Mouse (Mus musculus): ENCODE results near the gene Camkmt. TPM values are rescaled to one million over a fixed set of nuclear protein-coding genes. Genes with fewer than 3 reads are reported as not detected.

Camkmt gene
- polyA plus RNA-seq, 2 experiments = 4.2 to 11.0 TPM

DNA sequence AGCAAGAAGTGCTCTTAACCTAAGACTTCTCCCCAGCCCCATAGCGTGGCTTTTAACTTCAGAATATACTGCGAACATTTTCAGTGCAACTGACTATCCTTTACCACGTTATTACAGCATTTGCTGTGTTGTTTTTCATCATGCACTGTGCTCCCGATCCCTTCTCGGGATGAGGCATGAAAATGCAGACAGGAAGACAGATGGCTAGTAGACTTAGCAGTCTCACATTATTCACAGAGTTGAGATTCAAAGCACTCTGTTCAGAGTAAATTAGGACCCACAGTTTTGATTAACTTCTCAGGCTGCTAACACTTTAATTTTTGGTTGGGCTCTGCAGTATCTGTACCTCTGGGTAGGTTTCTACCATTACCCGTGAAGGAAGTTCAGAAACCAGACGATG is 189.4 kb downstream of the Camkmt start:
- Histone ChIP-seq H3K9me3 (ENCODE audit: control insufficient read depth, low read length) (no peaks in the 10 kb centered on the region), H3K4me3 (replicated peaks; ENCODE audit: low read length) (no peak overlapping the region), H3K4me1 (ENCODE audit: control insufficient read depth, insufficient read depth, low read length) (no peaks in the 10 kb centered on the region), H3K36me3 (ENCODE audit: control insufficient read depth, insufficient read depth, low read length) (no peaks in the 10 kb centered on the region), H3K27me3 (ENCODE audit: control insufficient read depth, insufficient read depth, low read length) (no peaks in the 10 kb centered on the region), H3K27ac (replicated peaks; ENCODE audit: low read depth, low read length) (no peak overlapping the region), H3K4me2 (replicated peaks; ENCODE audit: low read depth, low read length, severe bottlenecking) (no peak overlapping the region), H3K9ac (ENCODE audit: low read depth, low read length, severe bottlenecking) (no peak overlapping the region)
- ATAC-seq (ENCODE audit: low FRiP score, low read depth) = no peak
- 79% methylated on average over 7 of the region's 7 CpGs for WGBS
- no peak for DNase-seq (ENCODE audit: low spot score)
- no peak for TF ChIP-seq POLR2A (IDR thresholded peaks at IDR 0.05; ENCODE audit: borderline replicate concordance, extremely low read depth, insufficient read depth, insufficient read length)

DNA sequence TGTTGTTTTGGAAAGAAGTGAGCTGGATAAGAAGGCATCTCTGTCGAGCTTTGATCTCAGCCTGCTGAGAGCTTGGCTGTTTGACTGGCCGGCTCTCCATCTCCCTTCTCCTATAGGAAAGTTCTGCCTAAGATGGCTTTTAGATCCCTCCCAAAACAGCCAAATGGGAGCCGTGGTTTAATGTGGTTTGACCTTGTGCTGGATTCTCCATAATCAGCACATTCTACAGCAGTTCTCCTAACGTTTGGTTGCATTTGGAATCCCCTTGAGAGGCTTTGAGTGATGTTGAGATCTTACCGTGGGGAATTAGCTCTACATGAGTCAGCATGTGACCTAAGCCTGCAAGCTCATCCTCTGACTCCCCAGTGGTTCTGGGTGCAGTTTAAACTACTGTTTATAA is 192.1 kb downstream of the Camkmt start:
- Histone ChIP-seq H3K4me2 (replicated peaks; ENCODE audit: low read depth, low read length, severe bottlenecking) (no peak overlapping the region), H3K4me3 (replicated peaks; ENCODE audit: low read length) (no peak overlapping the region), H3K27me3 (ENCODE audit: control insufficient read depth, insufficient read depth, low read length) (no peaks in the 10 kb centered on the region), H3K36me3 (ENCODE audit: control insufficient read depth, insufficient read depth, low read length) (no peaks in the 10 kb centered on the region), H3K27ac (replicated peaks; ENCODE audit: low read depth, low read length) (no peak overlapping the region), H3K9ac (ENCODE audit: low read depth, low read length, severe bottlenecking) (no peak overlapping the region), H3K4me1 (ENCODE audit: control insufficient read depth, insufficient read depth, low read length) (no peaks in the 10 kb centered on the region), H3K9me3 (ENCODE audit: control insufficient read depth, low read length) (no peaks in the 10 kb centered on the region)
- ATAC-seq (ENCODE audit: low FRiP score, low read depth) (no peak), DNase-seq (ENCODE audit: low spot score) (no peak)
- 61% methylated on average over 5 of the region's 5 CpGs for WGBS
- no peak for TF ChIP-seq POLR2A (IDR thresholded peaks at IDR 0.05; ENCODE audit: borderline replicate concordance, extremely low read depth, insufficient read depth, insufficient read length)

DNA sequence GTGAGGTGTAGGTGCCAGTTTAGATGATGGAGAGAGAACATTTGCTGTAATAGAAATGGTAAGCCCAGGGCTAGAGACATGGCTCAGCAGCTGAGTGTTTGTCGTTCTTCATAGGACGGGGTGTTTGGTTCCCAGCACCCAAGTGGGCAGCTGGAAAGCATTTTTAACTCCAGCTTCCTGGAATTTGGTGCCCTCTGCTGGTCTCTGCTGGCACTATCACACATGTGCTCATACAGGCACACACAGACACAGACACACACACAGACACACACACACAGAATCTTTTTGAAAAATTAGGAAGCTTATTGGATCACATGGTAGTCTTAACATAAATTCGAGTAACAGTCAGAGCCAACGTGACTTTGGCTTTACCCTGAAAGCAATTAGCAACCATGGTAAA is 200.8 kb downstream of the Camkmt start:
- ATAC-seq (ENCODE audit: low FRiP score, low read depth) = no peak
- Histone ChIP-seq H3K4me1 (ENCODE audit: control insufficient read depth, insufficient read depth, low read length) (no peaks in the 10 kb centered on the region), H3K27ac (replicated peaks; ENCODE audit: low read depth, low read length) (no peak overlapping the region), H3K9me3 (ENCODE audit: control insufficient read depth, low read length) (no peaks in the 10 kb centered on the region), H3K4me2 (replicated peaks; ENCODE audit: low read depth, low read length, severe bottlenecking) (no peak overlapping the region), H3K36me3 (ENCODE audit: control insufficient read depth, insufficient read depth, low read length) (no peaks in the 10 kb centered on the region), H3K9ac (ENCODE audit: low read depth, low read length, severe bottlenecking) (no peak overlapping the region), H3K27me3 (ENCODE audit: control insufficient read depth, insufficient read depth, low read length) (no peaks in the 10 kb centered on the region), H3K4me3 (replicated peaks; ENCODE audit: low read length) (no peak overlapping the region)
- no peak for DNase-seq (ENCODE audit: low spot score)
- no peak for TF ChIP-seq POLR2A (IDR thresholded peaks at IDR 0.05; ENCODE audit: borderline replicate concordance, extremely low read depth, insufficient read depth, insufficient read length)
- 89% methylated on average over 4 of the region's 4 CpGs for WGBS

DNA sequence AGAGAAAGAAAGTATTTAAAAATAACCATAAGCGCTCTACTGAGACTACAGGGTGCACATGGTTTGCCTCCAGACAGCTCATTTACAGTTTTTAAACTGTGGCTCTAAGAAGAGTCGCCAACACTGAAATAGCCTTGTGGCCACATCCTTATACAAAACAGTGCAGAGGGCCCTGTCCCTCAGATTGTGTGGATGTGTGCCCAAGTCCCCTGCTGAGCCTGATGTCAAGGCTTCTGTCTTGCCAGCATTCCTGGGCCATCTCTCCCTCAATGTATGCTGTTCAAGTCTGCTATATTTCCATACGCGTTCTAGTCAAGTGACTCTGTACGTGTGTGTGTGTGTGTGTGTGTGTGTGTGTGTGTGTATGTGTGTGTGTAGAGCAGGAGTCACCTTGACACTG is 201.2 kb downstream of the Camkmt start:
- H3K9ac ChIP-seq (ENCODE audit: low read depth, low read length, severe bottlenecking) = no peak overlapping the region
- WGBS = 94% methylated on average over 5 of the region's 5 CpGs
- H3K4me1 ChIP-seq (ENCODE audit: control insufficient read depth, insufficient read depth, low read length) = no peaks in the 10 kb centered on the region
- ATAC-seq (ENCODE audit: low FRiP score, low read depth) (no peak), DNase-seq (ENCODE audit: low spot score) (no peak)
- H3K4me2 ChIP-seq (replicated peaks; ENCODE audit: low read depth, low read length, severe bottlenecking) = no peak overlapping the region
- H3K9me3 ChIP-seq (ENCODE audit: control insufficient read depth, low read length) = no peaks in the 10 kb centered on the region
- H3K27me3 ChIP-seq (ENCODE audit: control insufficient read depth, insufficient read depth, low read length) = no peaks in the 10 kb centered on the region
- H3K27ac ChIP-seq (replicated peaks; ENCODE audit: low read depth, low read length) = no peak overlapping the region
- no peak overlapping the region for H3K4me3 ChIP-seq (replicated peaks; ENCODE audit: low read length)
- H3K36me3 ChIP-seq (ENCODE audit: control insufficient read depth, insufficient read depth, low read length) = no peaks in the 10 kb centered on the region
- no peak for TF ChIP-seq POLR2A (IDR thresholded peaks at IDR 0.05; ENCODE audit: borderline replicate concordance, extremely low read depth, insufficient read depth, insufficient read length)

DNA sequence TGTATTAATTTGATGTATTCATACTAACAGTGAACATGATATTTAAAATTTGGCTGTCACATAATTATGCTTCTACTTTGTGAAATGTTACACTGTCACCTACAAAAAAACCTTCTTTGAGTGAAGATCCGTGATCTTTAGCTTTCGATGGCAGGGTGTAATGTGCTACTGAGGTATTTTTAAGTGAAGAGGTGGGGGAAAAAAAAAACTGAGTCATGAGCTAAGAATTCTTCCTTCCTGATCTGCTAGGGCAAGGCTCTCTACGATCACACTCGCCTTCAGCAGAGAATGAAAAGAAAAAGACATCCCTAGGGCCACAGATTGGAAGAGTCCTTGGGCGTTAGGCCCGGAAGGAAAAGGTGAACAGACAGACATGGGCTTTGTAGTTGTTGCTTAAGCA is 201.9 kb downstream of the Camkmt start:
- Histone ChIP-seq H3K36me3 (ENCODE audit: control insufficient read depth, insufficient read depth, low read length) (no peaks in the 10 kb centered on the region), H3K27ac (replicated peaks; ENCODE audit: low read depth, low read length) (no peak overlapping the region), H3K9me3 (ENCODE audit: control insufficient read depth, low read length) (no peaks in the 10 kb centered on the region), H3K4me3 (replicated peaks; ENCODE audit: low read length) (no peak overlapping the region), H3K4me1 (ENCODE audit: control insufficient read depth, insufficient read depth, low read length) (no peaks in the 10 kb centered on the region), H3K4me2 (replicated peaks; ENCODE audit: low read depth, low read length, severe bottlenecking) (no peak overlapping the region), H3K9ac (ENCODE audit: low read depth, low read length, severe bottlenecking) (no peak overlapping the region), H3K27me3 (ENCODE audit: control insufficient read depth, insufficient read depth, low read length) (no peaks in the 10 kb centered on the region)
- ATAC-seq (ENCODE audit: low FRiP score, low read depth) (no peak), DNase-seq (ENCODE audit: low spot score) (no peak)
- 82% methylated on average over 6 of the region's 6 CpGs for WGBS
- no peak for TF ChIP-seq POLR2A (IDR thresholded peaks at IDR 0.05; ENCODE audit: borderline replicate concordance, extremely low read depth, insufficient read depth, insufficient read length)

DNA sequence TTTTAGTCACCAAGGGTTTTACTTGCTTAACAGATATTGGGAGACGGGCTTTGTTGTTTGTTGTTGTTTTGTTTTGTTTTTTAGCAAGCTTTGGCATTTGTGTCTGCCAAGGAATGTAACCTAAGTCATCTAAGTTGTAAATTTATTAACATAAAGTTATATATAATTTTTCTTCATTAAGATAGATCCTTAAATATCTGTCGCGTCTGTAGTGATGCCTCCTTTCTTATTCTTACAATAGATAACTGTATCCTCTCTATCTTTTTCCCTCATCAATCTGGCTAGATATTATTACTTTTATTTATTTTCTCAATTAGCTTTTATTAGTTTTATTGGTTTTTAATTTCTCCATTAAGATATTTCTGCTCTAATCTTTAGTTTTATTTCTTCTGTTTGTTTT is 213.3 kb downstream of the Camkmt start:
- TF ChIP-seq POLR2A (IDR thresholded peaks at IDR 0.05; ENCODE audit: borderline replicate concordance, extremely low read depth, insufficient read depth, insufficient read length) = no peak
- H3K27me3 ChIP-seq (ENCODE audit: control insufficient read depth, insufficient read depth, low read length) = no peaks in the 10 kb centered on the region
- 95% methylated on average over 3 of the region's 3 CpGs for WGBS
- no peak overlapping the region for H3K4me3 ChIP-seq (replicated peaks; ENCODE audit: low read length)
- ATAC-seq (ENCODE audit: low FRiP score, low read depth) = no peak
- no peaks in the 10 kb centered on the region for H3K4me1 ChIP-seq (ENCODE audit: control insufficient read depth, insufficient read depth, low read length)
- H3K4me2 ChIP-seq (replicated peaks; ENCODE audit: low read depth, low read length, severe bottlenecking) = no peak overlapping the region
- no peaks in the 10 kb centered on the region for H3K36me3 ChIP-seq (ENCODE audit: control insufficient read depth, insufficient read depth, low read length)
- H3K9ac ChIP-seq (ENCODE audit: low read depth, low read length, severe bottlenecking) = no peak overlapping the region
- DNase-seq (ENCODE audit: low spot score) = no peak
- no peaks in the 10 kb centered on the region for H3K9me3 ChIP-seq (ENCODE audit: control insufficient read depth, low read length)
- no peak overlapping the region for H3K27ac ChIP-seq (replicated peaks; ENCODE audit: low read depth, low read length)
